Mouse (Mus musculus) granulocyte monocyte progenitor cell, adult 5-6 weeks (primary cell): ENCODE data around the gene Aldh1a3. TPM values are rescaled to one million over a fixed set of nuclear protein-coding genes. Genes with fewer than 3 reads are reported as not detected.

Source experiments
- ATAC-seq: replicated peaks from 2 replicates; pipeline ENCODE4 v1.8.0; 2016; ENCODE audit warnings: mild to moderate bottlenecking, moderate TSS enrichment, inconsistent platforms; ENCODE audit not compliant: poor library complexity, severe bottlenecking
- total RNA-seq, 2 experiments: library from RNA; stranded (forward) in 1 of 2; stranded (reverse) in 1 of 2; fragments of 200-712, 200-1000 nt in 1 of 2; fragments of >200 nt in 1 of 2; fragmentation: Nextera tagmentation in 1 of 2; gene quantifications; 2 replicates each; pipeline ENCODE4 v1.2.3; 2014 to 2017

Gene Aldh1a3
- total RNA-seq, 2 experiments from 2014 or later, result 0.86 TPM; not detected in 1

- no peak for ATAC-seq
Measured at GRCm38 (mm10) chr7:66421903-66422302, 5.4 kb downstream of the Aldh1a3 start.

- ATAC-seq, result no peak
Measured at GRCm38 (mm10) chr7:66418981-66419380, 8.3 kb downstream of the Aldh1a3 start.

- no peak for ATAC-seq
Measured at GRCm38 (mm10) chr7:66416829-66417228, 10.5 kb downstream of the Aldh1a3 start.

GRCm38 (mm10) chr7:66413093-66413492 is 14.2 kb downstream of the Aldh1a3 start:
- ATAC-seq, result no peak

- peak; percentile 65 for ATAC-seq
Measured at GRCm38 (mm10) chr7:66409433-66409832, 17.9 kb downstream of the Aldh1a3 start.

- no peak for ATAC-seq
Measured at GRCm38 (mm10) chr7:66406971-66407370, 20.3 kb downstream of the Aldh1a3 start.

GRCm38 (mm10) chr7:66405951-66406721 is 21.2 kb downstream of the Aldh1a3 start:
- ATAC-seq, result no peak

GRCm38 (mm10) chr7:66405541-66405940 is 21.8 kb downstream of the Aldh1a3 start:
- no peak for ATAC-seq

- ATAC-seq, result peak; percentile 62
Measured at GRCm38 (mm10) chr7:66404802-66405201, 22.5 kb downstream of the Aldh1a3 start.

GRCm38 (mm10) chr7:66404141-66404540 is 23.2 kb downstream of the Aldh1a3 start:
- ATAC-seq, result peak; percentile 43; the same call in 1 of the 2 replicates

GRCm38 (mm10) chr7:66402876-66403275 is 24.4 kb downstream of the Aldh1a3 start:
- no peak for ATAC-seq

GRCm38 (mm10) chr7:66401605-66402004 is 25.7 kb downstream of the Aldh1a3 start:
- no peak for ATAC-seq

- ATAC-seq, result no peak
Measured at GRCm38 (mm10) chr7:66397288-66397687, 30.0 kb downstream of the Aldh1a3 start.

GRCm38 (mm10) chr7:66388621-66389532 is 38.4 kb downstream of the Aldh1a3 start:
- ATAC-seq, result peak; percentile 72

- ATAC-seq, result peak; percentile 65
Measured at GRCm38 (mm10) chr7:66387813-66388521, 39.4 kb downstream of the Aldh1a3 start, which contains the start of gene Lrrk1. Lrrk1 (minus strand) TSS chr7:66388350.

- ATAC-seq, result no peak
Measured at GRCm38 (mm10) chr7:66387419-66387812, 39.9 kb downstream of the Aldh1a3 start.

- no peak for ATAC-seq
Measured at GRCm38 (mm10) chr7:66386411-66386810, 40.9 kb downstream of the Aldh1a3 start.

GRCm38 (mm10) chr7:66385826-66386225 is 41.5 kb downstream of the Aldh1a3 start:
- peak; percentile 20 for ATAC-seq

- no peak for ATAC-seq
Measured at GRCm38 (mm10) chr7:66384891-66385290, 42.4 kb downstream of the Aldh1a3 start.

GRCm38 (mm10) chr7:66384213-66384612 is 43.1 kb downstream of the Aldh1a3 start:
- ATAC-seq, result peak; percentile 74
